Mouse (Mus musculus) embryonic facial prominence, embryonic 15.5 days (tissue): ENCODE measurements around the gene Irgq. TPM values are rescaled to one million over a fixed set of nuclear protein-coding genes. Genes with fewer than 3 reads are reported as not detected.
"Not testable (repeated sequence)": the region's sequence is repeated elsewhere in the genome, so short reads cannot be mapped to it uniquely, and the experiment has no call there.

Source experiments
- ATAC-seq: fragments of 200-750 bp; cut with Nextera tagmentation; 2 replicates; pipeline ENCODE4 v1.8.0; 2017; ENCODE audit warnings: low read depth, moderate TSS enrichment; ENCODE audit not compliant: insufficient number of reproducible peaks, low FRiP score, low TSS enrichment
- H3K27ac ChIP-seq: fragments of 300-500 bp; sonication (generic); replicated peaks from 2 replicates; pipeline ENCODE4 v1.5.1; 2015; ENCODE audit warnings: mild to moderate bottlenecking, inconsistent platforms
- H3K27me3 ChIP-seq: fragments of 300-500 bp; sonication (generic); 2 replicates; pipeline ENCODE4 v1.6.1; 2015; ENCODE audit warnings: inconsistent platforms
- H3K36me3 ChIP-seq: fragments of 300-500 bp; sonication (generic); 2 replicates; pipeline ENCODE4 v1.6.1; 2015; ENCODE audit warnings: mild to moderate bottlenecking, inconsistent platforms
- H3K4me1 ChIP-seq: fragments of 300-500 bp; sonication (generic); 2 replicates; pipeline ENCODE4 v1.6.1; 2015; ENCODE audit warnings: inconsistent platforms
- H3K4me2 ChIP-seq: fragments of 300-500 bp; sonication (generic); replicated peaks from 2 replicates; pipeline ENCODE4 v1.6.1; 2015; ENCODE audit warnings: mild to moderate bottlenecking, inconsistent platforms
- H3K4me3 ChIP-seq: fragments of 300-500 bp; sonication (generic); replicated peaks from 2 replicates; pipeline ENCODE4 v1.5.1; 2015; ENCODE audit warnings: mild to moderate bottlenecking, inconsistent platforms
- H3K9ac ChIP-seq: fragments of 300-500 bp; sonication (generic); 2 replicates; pipeline ENCODE4 v1.6.1; 2015; ENCODE audit warnings: inconsistent platforms
- H3K9me3 ChIP-seq: fragments of 300-500 bp; sonication (generic); replicated peaks from 2 replicates; pipeline ENCODE4 v1.6.1; 2016; ENCODE audit warnings: inconsistent platforms
- WGBS: fragments of 180-500 bp; shearing (Covaris S2); methylation state at CpG from one replicate; pipeline ENCODE4 v1.1.7; 2015; 5-methylcytosine and 5-hydroxymethylcytosine counted together
- polyA plus RNA-seq: library from polyadenylated mRNA; unstranded; fragments of >200 nt; fragmentation: Nextera tagmentation; extraction: Ambion mirVana; gene quantifications from 2 replicates; pipeline ENCODE4 v1.2.1, GENCODE M21; 2015

Gene Irgq
- polyA plus RNA-seq, 1 experiment from 2014 or later = 11.2 TPM

- H3K9ac ChIP-seq = no peak overlapping the region
- no peak overlapping the region for H3K4me2 ChIP-seq
- peaks cover 37% of the 10 kb centered on the region for H3K4me1 ChIP-seq
- no peak for ATAC-seq
- 0 out of 2 replicates have a peak overlapping the region, but pooled peaks have one; percentile 36 for H3K4me3 ChIP-seq
- H3K27ac ChIP-seq = no peak overlapping the region
- no peaks in the 10 kb centered on the region for H3K36me3 ChIP-seq
- no peaks in the 10 kb centered on the region for H3K9me3 ChIP-seq
- 35% methylated on average over 7 of the region's 7 CpGs for WGBS
- peaks cover 29% of the 10 kb centered on the region for H3K27me3 ChIP-seq
Measured at GRCm38 (mm10) chr7:24500929-24501328, 29.6 kb upstream of the Irgq start.

- H3K9ac ChIP-seq = no peak overlapping the region
- no peak for ATAC-seq
- H3K27ac ChIP-seq = no peak overlapping the region
- H3K27me3 ChIP-seq = peaks cover 29% of the 10 kb centered on the region
- H3K4me1 ChIP-seq = peaks cover 42% of the 10 kb centered on the region
- no peaks in the 10 kb centered on the region for H3K36me3 ChIP-seq
- WGBS = 49% methylated on average over 21 of the region's 21 CpGs
- no peak overlapping the region for H3K4me2 ChIP-seq
- no peaks in the 10 kb centered on the region for H3K9me3 ChIP-seq
- no peak overlapping the region for H3K4me3 ChIP-seq
Measured at GRCm38 (mm10) chr7:24501492-24501891, 29.0 kb upstream of the Irgq start.

GRCm38 (mm10) chr7:24504004-24504403, 26.5 kb upstream of the Irgq start:
- Histone ChIP-seq H3K9me3 (no peaks in the 10 kb centered on the region), H3K4me2 (peak overlapping the region; percentile 25; the same call in 1 of the 2 replicates), H3K36me3 (no peaks in the 10 kb centered on the region), H3K4me1 (peaks cover 55% of the 10 kb centered on the region), H3K27ac (no peak overlapping the region), H3K4me3 (no peak overlapping the region), H3K9ac (no peak overlapping the region), H3K27me3 (peaks cover 24% of the 10 kb centered on the region)
- no peak for ATAC-seq
- 22% methylated on average over 10 of the region's 10 CpGs for WGBS

GRCm38 (mm10) chr7:24504868-24505267, 25.6 kb upstream of the Irgq start:
- Histone ChIP-seq H3K9me3 (no peaks in the 10 kb centered on the region), H3K27me3 (peaks cover 16% of the 10 kb centered on the region), H3K4me1 (peaks cover 49% of the 10 kb centered on the region), H3K27ac (no peak overlapping the region), H3K36me3 (no peaks in the 10 kb centered on the region), H3K9ac (no peak overlapping the region), H3K4me2 (0 out of 2 replicates have a peak overlapping the region, but pooled peaks have one; percentile 25), H3K4me3 (no peak overlapping the region)
- WGBS = 27% methylated on average over 4 of the region's 4 CpGs
- no peak for ATAC-seq

- no peaks in the 10 kb centered on the region for H3K9me3 ChIP-seq
- peak overlapping the region; percentile 99 for H3K27ac ChIP-seq
- no peak overlapping the region for H3K9ac ChIP-seq
- peak overlapping the region; percentile 73 for H3K4me3 ChIP-seq
- 20% methylated on average over 15 of the region's 15 CpGs for WGBS
- H3K4me2 ChIP-seq = peak overlapping the region; percentile 71
- H3K4me1 ChIP-seq = peaks cover 42% of the 10 kb centered on the region
- H3K36me3 ChIP-seq = no peaks in the 10 kb centered on the region
- peaks cover 9% of the 10 kb centered on the region for H3K27me3 ChIP-seq
- ATAC-seq = no peak
Measured at GRCm38 (mm10) chr7:24505447-24506064, 24.9 kb upstream of the Irgq start.

- Histone ChIP-seq H3K4me2 (peak overlapping the region; percentile 71), H3K4me1 (peaks cover 39% of the 10 kb centered on the region), H3K9ac (no peak overlapping the region; the same call in 1 of the 2 replicates), H3K27ac (peak overlapping the region; percentile 99), H3K4me3 (peak overlapping the region; percentile 73), H3K9me3 (no peaks in the 10 kb centered on the region), H3K36me3 (0 out of 2 replicates have a peak, but pooled peaks cover 3% of the 10 kb centered on the region), H3K27me3 (peaks cover 4% of the 10 kb centered on the region; the same call in 1 of the 2 replicates)
- 11% methylated on average over 3 of the region's 3 CpGs for WGBS
- ATAC-seq = no peak
Measured at GRCm38 (mm10) chr7:24506065-24506459, 24.4 kb upstream of the Irgq start.

- Histone ChIP-seq H3K9ac (peak overlapping the region; percentile 91; the same call in 1 of the 2 replicates), H3K4me1 (peaks cover 39% of the 10 kb centered on the region), H3K27me3 (peaks cover 3% of the 10 kb centered on the region; the same call in 1 of the 2 replicates), H3K27ac (peak overlapping the region; percentile 99), H3K4me3 (peak overlapping the region; percentile 73), H3K36me3 (peaks cover 3% of the 10 kb centered on the region; the same call in 1 of the 2 replicates), H3K4me2 (peak overlapping the region; percentile 71), H3K9me3 (no peaks in the 10 kb centered on the region)
- WGBS = under 1% methylated on average over 12 of the region's 12 CpGs
- ATAC-seq = peak; percentile 12; the same call in 1 of the 2 replicates
Measured at GRCm38 (mm10) chr7:24506476-24506837, 24.0 kb upstream of the Irgq start.

GRCm38 (mm10) chr7:24506838-24507725, 23.4 kb upstream of the Irgq start, which contains the start of gene Zfp428:
Gene Zfp428, plus strand, starts transcription at chr7:24507006.
- peak within 1 kb of the TSS; percentile 99 for H3K27ac ChIP-seq
- peak; percentile 84 for ATAC-seq
- H3K36me3 ChIP-seq = peaks cover 9% of the 10 kb centered on the region; the same call in 1 of the 2 replicates
- under 1% methylated on average over 84 of the region's 84 CpGs for WGBS
- H3K4me3 ChIP-seq = peak within 1 kb of the TSS; percentile 73
- H3K27me3 ChIP-seq = no peaks in the 10 kb centered on the region
- H3K9me3 ChIP-seq = no peaks in the 10 kb centered on the region
- H3K4me2 ChIP-seq = peak within 1 kb of the TSS; percentile 71
- peaks cover 39% of the 10 kb centered on the region for H3K4me1 ChIP-seq
- H3K9ac ChIP-seq = peak within 1 kb of the TSS; percentile 91

- Histone ChIP-seq H3K9me3 (no peaks in the 10 kb centered on the region), H3K4me2 (peak overlapping the region; percentile 71), H3K27ac (peak overlapping the region; percentile 99), H3K36me3 (peaks cover 13% of the 10 kb centered on the region; the same call in 1 of the 2 replicates), H3K4me3 (peak overlapping the region; percentile 73), H3K4me1 (peaks cover 39% of the 10 kb centered on the region), H3K27me3 (no peaks in the 10 kb centered on the region), H3K9ac (peak overlapping the region; percentile 91)
- under 1% methylated on average over 20 of the region's 20 CpGs for WGBS
- no peak for ATAC-seq
Measured at GRCm38 (mm10) chr7:24507726-24508114, 22.8 kb upstream of the Irgq start.

- 91% methylated on average over 7 of the region's 7 CpGs for WGBS
- Histone ChIP-seq H3K36me3 (peaks cover 31% of the 10 kb centered on the region), H3K27ac (no peak within 1 kb of the TSS), H3K4me2 (no peak within 1 kb of the TSS), H3K9ac (no peak within 1 kb of the TSS), H3K9me3 (no peaks in the 10 kb centered on the region), H3K27me3 (no peaks in the 10 kb centered on the region), H3K4me1 (0 out of 2 replicates have a peak, but pooled peaks cover 17% of the 10 kb centered on the region), H3K4me3 (no peak within 1 kb of the TSS)
- no peak for ATAC-seq
Measured at GRCm38 (mm10) chr7:24512355-24512754, 18.1 kb upstream of the Irgq start, which contains the start of gene AC161166.1. Gene AC161166.1, minus strand, starts transcription at chr7:24512455.

GRCm38 (mm10) chr7:24516319-24516718, 14.2 kb upstream of the Irgq start:
- not testable (repeated sequence) for H3K9me3 ChIP-seq, H3K4me1 ChIP-seq, ATAC-seq, H3K9ac ChIP-seq, H3K27ac ChIP-seq, H3K4me2 ChIP-seq, H3K27me3 ChIP-seq, H3K4me3 ChIP-seq
- H3K36me3 ChIP-seq = peaks cover 28% of the 10 kb centered on the region
- WGBS = 68% methylated on average over 8 of the region's 8 CpGs
